Mouse (Mus musculus): ENCODE data around the gene C1ql3. TPM values are rescaled to one million over a fixed set of nuclear protein-coding genes. Genes with fewer than 3 reads are reported as not detected.

The C1ql3 gene
- total RNA-seq (2023): not detected

GRCm38 (mm10) chr2:13011472-13011871, at the start of gene C1ql3:
C1ql3 (minus strand) TSS chr2:13011806.

Other genes with a start within 250 kb of the C1ql3 start
- 0.41 TPM for gene Pter, start 87.8 kb downstream of the C1ql3 start, total RNA-seq (2023)